Mouse (Mus musculus) bone marrow macrophage, adult 2 months (primary cell): ENCODE measurements around the gene Fank1.

ENCODE experiments used
- CTCF ChIP-seq: IDR thresholded peaks from 2 replicates; pipeline ENCODE4 v1.5.1; 2012; ENCODE audit warnings: low read depth, mild to moderate bottlenecking, low read length, moderate library complexity
- POLR2A ChIP-seq: IDR thresholded peaks from 2 replicates; pipeline ENCODE4 v1.6.1; 2012; ENCODE audit warnings: mild to moderate bottlenecking, low read depth, low read length, borderline replicate concordance

- TF ChIP-seq CTCF (no peak), POLR2A (no peak)
Measured at GRCm38 (mm10) chr7:133859548-133859947, 82.9 kb downstream of the Fank1 start.
